20 mouse cellular contexts compared by ENCODE assay signal in genomic region chr5:110997692-110998091, GRCm38 (mm10).
DNase-seq lines count a peak whose midpoint lies in the region; ATAC-seq and TF ChIP-seq lines count a peak whose summit lies in the region.
"Had no signal": no experiment of that assay in that cellular context is flagged by ENCODE, and none has a peak within 500 bp of the region (broad histone marks: within the 10 kb centered on the region; RNA-seq: fewer than 3 reads in every experiment).

No protein-coding gene starts in this region.

- peak overlapping the region; percentile 79 for H3K27ac ChIP-seq in hindbrain, embryonic 13.5 days
- no peak overlapping the region for H3K27ac ChIP-seq in hindbrain, postnatal 0 days
- H3K27ac ChIP-seq in neural tube, embryonic 14.5 days (ENCODE audit: low read depth, low read length), result peak overlapping the region; percentile 62; the same call in 1 of the 2 replicates
- H3K27ac ChIP-seq: embryonic facial prominence, embryonic 15.5 days; hindbrain, embryonic 12.5 days; liver, embryonic 14.5 days; lung, embryonic 15.5 days; macrophage had no signal

- H3K4me2 ChIP-seq in hindbrain, embryonic 13.5 days, result no peak overlapping the region
- H3K4me2 ChIP-seq in hindbrain, postnatal 0 days (ENCODE audit: low read depth, low read length), result no peak overlapping the region
- peak overlapping the region; percentile 2; the same call in 1 of the 2 replicates for H3K4me2 ChIP-seq in neural tube, embryonic 14.5 days (ENCODE audit: low read depth, low read length)
- H3K4me2 ChIP-seq: embryonic facial prominence, embryonic 15.5 days; hindbrain, embryonic 12.5 days; lung, embryonic 15.5 days; midbrain, embryonic 12.5 days had no signal

- no peak for TF ChIP-seq CTCF in hindbrain, postnatal 0 days (IDR thresholded peaks at IDR 0.05; ENCODE audit: low read depth)

- no peak for ATAC-seq in hindbrain, embryonic 13.5 days (ENCODE audit: low FRiP score)
- ATAC-seq in hindbrain, postnatal 0 days, result no peak
- 0 out of 2 replicates have a peak, but pooled peaks have one; percentile 56 for ATAC-seq in neural tube, embryonic 14.5 days (ENCODE audit: low read depth)
- ATAC-seq: intestine, postnatal 0 days had no signal

- peaks cover 37% of the 10 kb centered on the region for H3K4me1 ChIP-seq in hindbrain, embryonic 13.5 days (replicated peaks)
- H3K4me1 ChIP-seq in hindbrain, postnatal 0 days (ENCODE audit: insufficient read depth, low read length), result peaks cover 10% of the 10 kb centered on the region; the same call in 1 of the 2 replicates
- peaks cover 22% of the 10 kb centered on the region for H3K4me1 ChIP-seq in neural tube, embryonic 14.5 days (ENCODE audit: control insufficient read depth, insufficient read depth, low read length)

- no peak overlapping the region for H3K4me3 ChIP-seq in hindbrain, embryonic 13.5 days
- H3K4me3 ChIP-seq in hindbrain, postnatal 0 days (ENCODE audit: low read length), result no peak overlapping the region
- H3K4me3 ChIP-seq in neural tube, embryonic 14.5 days (ENCODE audit: low read depth, low read length), result no peak overlapping the region
- H3K4me3 ChIP-seq: embryonic facial prominence, embryonic 15.5 days; hindbrain, embryonic 12.5 days; lung, embryonic 15.5 days; midbrain, embryonic 12.5 days had no signal

- H3K27me3 ChIP-seq in hindbrain, embryonic 13.5 days, result no peaks in the 10 kb centered on the region
- no peaks in the 10 kb centered on the region for H3K27me3 ChIP-seq in hindbrain, postnatal 0 days (ENCODE audit: insufficient read depth, low read length)
- no peaks in the 10 kb centered on the region for H3K27me3 ChIP-seq in neural tube, embryonic 14.5 days (ENCODE audit: control insufficient read depth, insufficient read depth, low read length)
- H3K27me3 ChIP-seq: embryonic facial prominence, embryonic 15.5 days; hindbrain, embryonic 12.5 days; lung, embryonic 15.5 days; midbrain, embryonic 12.5 days had no signal

- H3K9me3 ChIP-seq in hindbrain, embryonic 13.5 days, result no peaks in the 10 kb centered on the region
- H3K9me3 ChIP-seq in hindbrain, postnatal 0 days (ENCODE audit: low read length), result no peaks in the 10 kb centered on the region
- no peaks in the 10 kb centered on the region for H3K9me3 ChIP-seq in neural tube, embryonic 14.5 days (ENCODE audit: control insufficient read depth, low read length)
- H3K9me3 ChIP-seq: embryonic facial prominence, embryonic 15.5 days; hindbrain, embryonic 12.5 days; lung, embryonic 15.5 days; midbrain, embryonic 12.5 days had no signal

- DNase-seq in cerebellum, adult 9-10 months, result peak; percentile 56
- DNase-seq in cerebellum, adult 9-11 months, result no peak
- no peak for DNase-seq in hindbrain, postnatal 0 days (ENCODE audit: low spot score)
- peak; percentile 55 for DNase-seq in brain, adult 2 months (ENCODE audit: low read depth, low spot score)
- no peak for DNase-seq in adrenal gland, postnatal 4 days (ENCODE audit: low spot score in 2 of 2)
- DNase-seq: adrenal gland, postnatal 25 days; embryo, embryonic 11 days; gastrocnemius, postnatal 25 days; right cerebral cortex, postnatal 14 days; spleen, adult 18-20 months; thymus, postnatal 36 days had no signal

- 44% methylated on average over 7 of the region's 7 CpGs for WGBS in hindbrain, embryonic 13.5 days
- 44% methylated on average over 7 of the region's 7 CpGs for WGBS in hindbrain, postnatal 0 days
- 28% methylated on average over 7 of the region's 7 CpGs for WGBS in neural tube, embryonic 14.5 days

- no peak overlapping the region for H3K9ac ChIP-seq in hindbrain, embryonic 13.5 days
- H3K9ac ChIP-seq in hindbrain, postnatal 0 days (replicated peaks; ENCODE audit: low read length), result no peak overlapping the region
- no peak overlapping the region for H3K9ac ChIP-seq in neural tube, embryonic 14.5 days (replicated peaks; ENCODE audit: low read depth, low read length)
- H3K9ac ChIP-seq: embryonic facial prominence, embryonic 15.5 days; hindbrain, embryonic 12.5 days; liver, embryonic 14.5 days; lung, embryonic 15.5 days; midbrain, embryonic 12.5 days had no signal

- H3K36me3 ChIP-seq in hindbrain, embryonic 13.5 days, result no peaks in the 10 kb centered on the region
- no peaks in the 10 kb centered on the region for H3K36me3 ChIP-seq in hindbrain, postnatal 0 days (ENCODE audit: insufficient read depth, low read length)
- H3K36me3 ChIP-seq in neural tube, embryonic 14.5 days (ENCODE audit: control insufficient read depth, insufficient read depth, low read length), result no peaks in the 10 kb centered on the region
- H3K36me3 ChIP-seq: embryonic facial prominence, embryonic 15.5 days; hindbrain, embryonic 12.5 days; lung, embryonic 15.5 days; midbrain, embryonic 12.5 days had no signal

Comparison
In these comparisons a context has a peak if more than half of its experiments do, and no peak if none do; other contexts are left out.
1. DNase-seq: peak in cerebellum, adult 9-10 months (single experiment) and brain, adult 2 months (single experiment); none in cerebellum, adult 9-11 months (single experiment), hindbrain, postnatal 0 days (single experiment) and adrenal gland, postnatal 4 days (0 of 2).